Mouse (Mus musculus) myocyte (in vitro differentiated cells): ENCODE measurements at regions not wholly inside any gene's neighbourhood (a gene's known extent, or its start where the extent isn't known, plus 50 kb on each side); places are given as distances from the start of the nearest gene placed in this dataset.

Experiments
- CEBPB ChIP-seq: IDR thresholded peaks from 2 replicates; pipeline ENCODE4 v1.6.1; 2011; ENCODE audit warnings: mild to moderate bottlenecking, moderate library complexity; ENCODE audit not compliant: poor library complexity, insufficient read depth, severe bottlenecking
- E2F4 ChIP-seq: IDR thresholded peaks from one replicate; pipeline ENCODE4 v1.6.1; 2011; ENCODE audit warnings: mild to moderate bottlenecking, control low read depth, moderate library complexity; ENCODE audit not compliant: insufficient read depth
- MAX ChIP-seq: IDR thresholded peaks from one replicate; pipeline ENCODE4 v1.6.1; 2011; ENCODE audit warnings: low read depth, mild to moderate bottlenecking, control low read depth
- MYOD1 ChIP-seq, 3 experiments: IDR thresholded peaks; one replicate each; pipeline ENCODE4 v1.6.1; 2011; ENCODE audit warnings: control low read depth in 2 of 3, low read depth in 2 of 3, mild to moderate bottlenecking in 2 of 3, moderate library complexity in 1 of 3; ENCODE audit not compliant: insufficient read length in 2 of 3, control insufficient read depth in 1 of 3
- MYOG ChIP-seq, 3 experiments: IDR thresholded peaks; one replicate each; pipeline ENCODE4 v1.6.1; 2011; ENCODE audit warnings: control low read depth in 2 of 3, low read depth in 2 of 3, mild to moderate bottlenecking in 2 of 3; ENCODE audit not compliant: insufficient read length in 2 of 3, control insufficient read depth in 1 of 3, insufficient read depth in 1 of 3
- POLR2A ChIP-seq: IDR thresholded peaks from one replicate; pipeline ENCODE4 v1.6.1; 2011; ENCODE audit warnings: low read depth, mild to moderate bottlenecking, control low read depth, moderate library complexity; ENCODE audit not compliant: insufficient read length
- POLR2AphosphoS2 ChIP-seq: IDR thresholded peaks from one replicate; pipeline ENCODE4 v1.6.1; 2011; ENCODE audit warnings: low read depth, control low read depth; ENCODE audit not compliant: insufficient read length
- TCF12 ChIP-seq: IDR thresholded peaks from one replicate; pipeline ENCODE4 v1.6.1; 2011; ENCODE audit warnings: mild to moderate bottlenecking, control low read depth; ENCODE audit not compliant: poor library complexity, insufficient read depth, severe bottlenecking
- TCF3 ChIP-seq: IDR thresholded peaks from one replicate; pipeline ENCODE4 v1.6.1; 2011; ENCODE audit warnings: low read depth, control low read depth; ENCODE audit not compliant: insufficient read length
- USF1 ChIP-seq: IDR thresholded peaks from one replicate; pipeline ENCODE4 v1.6.1; 2011; ENCODE audit warnings: low read depth, mild to moderate bottlenecking, control low read depth, moderate library complexity

GRCm38 (mm10) chr4:131138891-131139290 lies 194.7 kb downstream of the Matn1 start:
- TF ChIP-seq POLR2A (no peak), MYOG (IDR thresholded peaks at IDR 0.05; ENCODE audit: control insufficient read depth in 1 of 3, insufficient read depth in 1 of 3, insufficient read length in 2 of 3, low read depth in 2 of 3) (no peak), MYOD1 (IDR thresholded peaks at IDR 0.05; ENCODE audit: control insufficient read depth in 1 of 3, insufficient read length in 2 of 3, low read depth in 2 of 3) (no peak), USF1 (no peak), POLR2AphosphoS2 (no peak), TCF3 (no peak), MAX (no peak), TCF12 (no peak), E2F4 (no peak), CEBPB (no peak)
